Mouse (Mus musculus) frontal cortex, postnatal 14 days (tissue): ENCODE data around the gene Ugt2b34.
"Not testable (repeated sequence)": the region's sequence is repeated elsewhere in the genome, so short reads cannot be mapped to it uniquely, and the experiment has no call there.

ENCODE experiments used
- DNase-seq, 2 experiments: peaks; one replicate each; pipeline ENCODE4 v3.0.0; 2022; ENCODE audit warnings: low spot score in 2 of 2

Gene Ugt2b34

GRCm38 (mm10) chr5:86906758-86907157, at the start of gene Ugt2b34:
Gene Ugt2b34 (minus strand): TSS chr5:86906937.
- no peak for DNase-seq

- DNase-seq: no peak
Measured at GRCm38 (mm10) chr5:86942111-86942510, 35.4 kb upstream of the Ugt2b34 start.

- DNase-seq: no peak
Measured at GRCm38 (mm10) chr5:86926426-86926825, 19.7 kb upstream of the Ugt2b34 start, which contains the start of gene Ugt2b1. Gene Ugt2b1 (minus strand): TSS chr5:86926530.

- DNase-seq: no peak
Measured at GRCm38 (mm10) chr5:86920661-86921233, 14.0 kb upstream of the Ugt2b34 start.

- DNase-seq: no peak
Measured at GRCm38 (mm10) chr5:86911357-86912099, 4.8 kb upstream of the Ugt2b34 start.

GRCm38 (mm10) chr5:86910770-86911169, 4.0 kb upstream of the Ugt2b34 start:
- DNase-seq: no peak

GRCm38 (mm10) chr5:86889933-86890332, 16.8 kb downstream of the Ugt2b34 start:
- no peak for DNase-seq

- no peak for DNase-seq
Measured at GRCm38 (mm10) chr5:86888420-86888819, 18.3 kb downstream of the Ugt2b34 start.

- no peak for DNase-seq
Measured at GRCm38 (mm10) chr5:86887081-86887480, 19.7 kb downstream of the Ugt2b34 start.

GRCm38 (mm10) chr5:86886620-86887019, 20.1 kb downstream of the Ugt2b34 start:
- no peak for DNase-seq

GRCm38 (mm10) chr5:86871877-86872276, 34.9 kb downstream of the Ugt2b34 start:
- no peak for DNase-seq

GRCm38 (mm10) chr5:86858336-86858735, 48.4 kb downstream of the Ugt2b34 start:
- DNase-seq: no peak

- no peak for DNase-seq
Measured at GRCm38 (mm10) chr5:86857682-86858081, 49.1 kb downstream of the Ugt2b34 start.

- not testable (repeated sequence) for DNase-seq
Measured at GRCm38 (mm10) chr5:86856505-86856904, 50.2 kb downstream of the Ugt2b34 start.

GRCm38 (mm10) chr5:86851658-86852057, 55.1 kb downstream of the Ugt2b34 start:
- DNase-seq: no peak

GRCm38 (mm10) chr5:86850104-86850503, 56.6 kb downstream of the Ugt2b34 start:
- DNase-seq: no peak

- not testable (repeated sequence) for DNase-seq
Measured at GRCm38 (mm10) chr5:86841261-86841660, 65.5 kb downstream of the Ugt2b34 start.

- no peak for DNase-seq
Measured at GRCm38 (mm10) chr5:86840207-86840606, 66.5 kb downstream of the Ugt2b34 start.
